Mouse (Mus musculus) neural tube, embryonic 13.5 days (tissue): ENCODE measurements around the gene Fbll1. TPM values are rescaled to one million over a fixed set of nuclear protein-coding genes. Genes with fewer than 3 reads are reported as not detected.
"Not testable (repeated sequence)": the region's sequence is repeated elsewhere in the genome, so short reads cannot be mapped to it uniquely, and the experiment has no call there.

Experiments used
- ATAC-seq: fragments of 200-750 bp; cut with Nextera tagmentation; 2 replicates; pipeline ENCODE4 v1.8.0; 2017; ENCODE audit warnings: low read depth, mild to moderate bottlenecking, moderate TSS enrichment, moderate library complexity
- H3K27ac ChIP-seq: fragments of 300-500 bp; sonication (generic); replicated peaks from 2 replicates; pipeline ENCODE4 v1.5.1; 2015; ENCODE audit warnings: moderate library complexity, mild to moderate bottlenecking, inconsistent platforms
- H3K27me3 ChIP-seq: fragments of 300-500 bp; sonication (generic); 2 replicates; pipeline ENCODE4 v1.6.1; 2015; ENCODE audit warnings: mild to moderate bottlenecking, inconsistent platforms
- H3K36me3 ChIP-seq: fragments of 300-500 bp; sonication (generic); 2 replicates; pipeline ENCODE4 v1.6.1; 2015; ENCODE audit warnings: mild to moderate bottlenecking, inconsistent platforms
- H3K4me1 ChIP-seq: fragments of 300-500 bp; sonication (generic); replicated peaks from 2 replicates; pipeline ENCODE4 v1.6.1; 2015; ENCODE audit warnings: inconsistent platforms
- H3K4me2 ChIP-seq: fragments of 300-500 bp; sonication (generic); 2 replicates; pipeline ENCODE4 v1.6.1; 2015; ENCODE audit warnings: inconsistent platforms, mild to moderate bottlenecking, moderate library complexity
- H3K4me3 ChIP-seq: fragments of 300-500 bp; sonication (generic); 2 replicates; pipeline ENCODE4 v1.5.1; 2015; ENCODE audit warnings: mild to moderate bottlenecking, inconsistent platforms
- H3K9ac ChIP-seq: fragments of 300-500 bp; sonication (generic); 2 replicates; pipeline ENCODE4 v1.6.1; 2015; ENCODE audit warnings: moderate library complexity, mild to moderate bottlenecking, inconsistent platforms
- H3K9me3 ChIP-seq: fragments of 300-500 bp; sonication (generic); 2 replicates; pipeline ENCODE4 v1.6.1; 2016; ENCODE audit warnings: inconsistent platforms
- WGBS: fragments of 180-500 bp; shearing (Covaris S2); methylation state at CpG from one replicate; pipeline ENCODE4 v1.1.7; 2015; 5-methylcytosine and 5-hydroxymethylcytosine counted together
- polyA plus RNA-seq: library from polyadenylated mRNA; unstranded; fragments of >200 nt; fragmentation: Nextera tagmentation; extraction: Ambion mirVana; gene quantifications from 2 replicates; pipeline ENCODE4 v1.2.1, GENCODE M21; 2015

The Fbll1 gene
- polyA plus RNA-seq, 1 experiment from 2014 or later: 24.2 TPM

- no peak overlapping the region for H3K4me3 ChIP-seq
- H3K4me2 ChIP-seq: no peak overlapping the region
- ATAC-seq: no peak
- H3K27me3 ChIP-seq: no peaks in the 10 kb centered on the region
- H3K4me1 ChIP-seq: peaks cover 24% of the 10 kb centered on the region
- H3K36me3 ChIP-seq: peaks cover 52% of the 10 kb centered on the region
- H3K9me3 ChIP-seq: no peaks in the 10 kb centered on the region
- no peak overlapping the region for H3K9ac ChIP-seq
- no peak overlapping the region for H3K27ac ChIP-seq
- WGBS: 80% methylated on average over 4 of the region's 4 CpGs
These were observed 33.5 kb upstream of the Fbll1 start for GRCm38 (mm10) chr11:35832139-35832538.

- ATAC-seq: no peak
- peaks cover 12% of the 10 kb centered on the region for H3K4me1 ChIP-seq
These were observed 29.0 kb upstream of the Fbll1 start for GRCm38 (mm10) chr11:35827714-35828113.

GRCm38 (mm10) chr11:35816316-35816715 lies 17.6 kb upstream of the Fbll1 start:
- Histone ChIP-seq H3K36me3 (peaks cover 98% of the 10 kb centered on the region), H3K27ac (no peak overlapping the region), H3K4me3 (no peak overlapping the region), H3K4me1 (no peaks in the 10 kb centered on the region), H3K27me3 (no peaks in the 10 kb centered on the region), H3K9ac (no peak overlapping the region), H3K9me3 (no peaks in the 10 kb centered on the region), H3K4me2 (no peak overlapping the region)
- 93% methylated on average over 12 of the region's 12 CpGs for WGBS
- no peak for ATAC-seq

More at GRCm38 (mm10) chr11:35827714-35828113, 29.0 kb upstream of the Fbll1 start:
- H3K9ac ChIP-seq: no peak overlapping the region
- H3K27ac ChIP-seq: no peak overlapping the region
- H3K4me2 ChIP-seq: no peak overlapping the region
- no peak overlapping the region for H3K4me3 ChIP-seq
- WGBS: 96% methylated on average over 6 of the region's 6 CpGs
- H3K27me3 ChIP-seq: no peaks in the 10 kb centered on the region
- H3K9me3 ChIP-seq: no peaks in the 10 kb centered on the region
- H3K36me3 ChIP-seq: peaks cover 86% of the 10 kb centered on the region

- no peak overlapping the region for H3K4me3 ChIP-seq
- 82% methylated on average over 10 of the region's 10 CpGs for WGBS
- no peaks in the 10 kb centered on the region for H3K27me3 ChIP-seq
- no peak overlapping the region for H3K9ac ChIP-seq
- H3K36me3 ChIP-seq: peaks cover 100% of the 10 kb centered on the region
- no peaks in the 10 kb centered on the region for H3K9me3 ChIP-seq
- no peak overlapping the region for H3K4me2 ChIP-seq
- no peaks in the 10 kb centered on the region for H3K4me1 ChIP-seq
- no peak overlapping the region for H3K27ac ChIP-seq
- no peak for ATAC-seq
These were observed 12.8 kb upstream of the Fbll1 start for GRCm38 (mm10) chr11:35811458-35811857.

- Histone ChIP-seq H3K4me3 (no peak overlapping the region), H3K4me2 (no peak overlapping the region), H3K9me3 (no peaks in the 10 kb centered on the region), H3K27me3 (peaks cover 32% of the 10 kb centered on the region), H3K4me1 (peaks cover 31% of the 10 kb centered on the region), H3K27ac (no peak overlapping the region), H3K36me3 (0 out of 2 replicates have a peak, but pooled peaks cover 3% of the 10 kb centered on the region), H3K9ac (no peak overlapping the region)
- no peak for ATAC-seq
- 79% methylated on average over 5 of the region's 5 CpGs for WGBS
These were observed 2.6 kb upstream of the Fbll1 start for GRCm38 (mm10) chr11:35801332-35801731.

GRCm38 (mm10) chr11:35798495-35798820 lies 226 bp downstream of the Fbll1 start:
- Histone ChIP-seq H3K4me1 (peaks cover 36% of the 10 kb centered on the region), H3K4me2 (peak overlapping the region; percentile 79), H3K9me3 (no peaks in the 10 kb centered on the region), H3K4me3 (peak overlapping the region; percentile 72), H3K36me3 (no peaks in the 10 kb centered on the region; the same call in 1 of the 2 replicates), H3K27ac (peak overlapping the region; percentile 89), H3K9ac (peak overlapping the region; percentile 89), H3K27me3 (peaks cover 46% of the 10 kb centered on the region)
- peak; percentile 97 for ATAC-seq
- WGBS: 1% methylated on average over 23 of the region's 23 CpGs

GRCm38 (mm10) chr11:35797751-35798494 lies 761 bp downstream of the Fbll1 start:
- WGBS: 3% methylated on average over 63 of the region's 86 CpGs
- H3K9me3 ChIP-seq: no peaks in the 10 kb centered on the region
- peaks cover 46% of the 10 kb centered on the region for H3K27me3 ChIP-seq
- peaks cover 36% of the 10 kb centered on the region for H3K4me1 ChIP-seq
- H3K4me3 ChIP-seq: peak overlapping the region; percentile 72
- no peaks in the 10 kb centered on the region; the same call in 1 of the 2 replicates for H3K36me3 ChIP-seq
- H3K27ac ChIP-seq: peak overlapping the region; percentile 89
- ATAC-seq: peak; percentile 80
- H3K4me2 ChIP-seq: peak overlapping the region; percentile 79
- peak overlapping the region; percentile 89 for H3K9ac ChIP-seq

GRCm38 (mm10) chr11:35792800-35793199 lies 5.9 kb downstream of the Fbll1 start:
- not testable (repeated sequence) for H3K27ac ChIP-seq, ATAC-seq, H3K9me3 ChIP-seq, H3K9ac ChIP-seq, H3K4me3 ChIP-seq, H3K4me2 ChIP-seq
- peaks cover 19% of the 10 kb centered on the region for H3K4me1 ChIP-seq
- H3K27me3 ChIP-seq: peaks cover 29% of the 10 kb centered on the region
- H3K36me3 ChIP-seq: peaks cover 12% of the 10 kb centered on the region; the same call in 1 of the 2 replicates
- 82% methylated on average over 5 of the region's 5 CpGs for WGBS

- Histone ChIP-seq H3K36me3 (peaks cover 43% of the 10 kb centered on the region), H3K27me3 (no peaks in the 10 kb centered on the region), H3K9ac (no peak overlapping the region), H3K4me3 (no peak overlapping the region), H3K27ac (no peak overlapping the region), H3K9me3 (no peaks in the 10 kb centered on the region), H3K4me2 (no peak overlapping the region), H3K4me1 (no peaks in the 10 kb centered on the region)
- WGBS: 50% methylated on average over 2 of the region's 2 CpGs
- ATAC-seq: no peak
These were observed 10.2 kb downstream of the Fbll1 start for GRCm38 (mm10) chr11:35788443-35788842.

- no peak for ATAC-seq
- 94% methylated on average over 4 of the region's 4 CpGs for WGBS
These were observed 14.1 kb downstream of the Fbll1 start for GRCm38 (mm10) chr11:35784537-35784936.

GRCm38 (mm10) chr11:35784002-35784401 lies 14.7 kb downstream of the Fbll1 start:
- Histone ChIP-seq H3K27ac (no peak overlapping the region), H3K9ac (no peak overlapping the region), H3K27me3 (no peaks in the 10 kb centered on the region), H3K36me3 (peaks cover 60% of the 10 kb centered on the region), H3K4me1 (no peaks in the 10 kb centered on the region), H3K4me2 (no peak overlapping the region), H3K4me3 (no peak overlapping the region), H3K9me3 (no peaks in the 10 kb centered on the region)
- WGBS: 91% methylated on average over 3 of the region's 3 CpGs
- no peak for ATAC-seq

More at GRCm38 (mm10) chr11:35784537-35784936, 14.1 kb downstream of the Fbll1 start:
- Histone ChIP-seq H3K27ac (no peak overlapping the region), H3K4me3 (no peak overlapping the region), H3K9me3 (no peaks in the 10 kb centered on the region), H3K4me2 (no peak overlapping the region), H3K36me3 (peaks cover 54% of the 10 kb centered on the region), H3K4me1 (no peaks in the 10 kb centered on the region), H3K27me3 (no peaks in the 10 kb centered on the region), H3K9ac (no peak overlapping the region)

- no peak overlapping the region for H3K4me2 ChIP-seq
- H3K9me3 ChIP-seq: no peaks in the 10 kb centered on the region
- ATAC-seq: no peak
- no peak overlapping the region for H3K9ac ChIP-seq
- H3K36me3 ChIP-seq: peaks cover 69% of the 10 kb centered on the region
- WGBS: 92% methylated on average over 5 of the region's 5 CpGs
- no peak overlapping the region for H3K27ac ChIP-seq
- no peaks in the 10 kb centered on the region for H3K4me1 ChIP-seq
- no peak overlapping the region for H3K4me3 ChIP-seq
- no peaks in the 10 kb centered on the region for H3K27me3 ChIP-seq
These were observed 15.6 kb downstream of the Fbll1 start for GRCm38 (mm10) chr11:35783038-35783437.

- H3K27ac ChIP-seq: no peak overlapping the region
- no peak overlapping the region for H3K4me3 ChIP-seq
- no peaks in the 10 kb centered on the region for H3K4me1 ChIP-seq
- ATAC-seq: no peak
- no peak overlapping the region for H3K4me2 ChIP-seq
- H3K36me3 ChIP-seq: peaks cover 73% of the 10 kb centered on the region
- H3K9me3 ChIP-seq: no peaks in the 10 kb centered on the region
- H3K27me3 ChIP-seq: no peaks in the 10 kb centered on the region
- WGBS: 94% methylated on average over 3 of the region's 3 CpGs
- no peak overlapping the region for H3K9ac ChIP-seq
These were observed 16.2 kb downstream of the Fbll1 start for GRCm38 (mm10) chr11:35782444-35782843.
